Mouse (Mus musculus): Measurements from ENCODE around the gene Abcc3. TPM values are rescaled to one million over a fixed set of nuclear protein-coding genes. Genes with fewer than 3 reads are reported as not detected.

Abcc3 gene
- polyA plus RNA-seq, 1 experiment from 2014 or later, result 10.5 TPM

GRCm38 (mm10) chr11:94336551-94336950 lies 56.2 kb downstream of the Abcc3 start:
- Histone ChIP-seq H3K4me2 (ENCODE audit: low read length) (no peak overlapping the region), H3K36me3 (ENCODE audit: insufficient read depth, low read length) (peaks cover 40% of the 10 kb centered on the region), H3K4me1 (replicated peaks; ENCODE audit: insufficient read depth, low read length) (0 out of 2 replicates have a peak, but pooled peaks cover 4% of the 10 kb centered on the region), H3K9ac (ENCODE audit: low read depth, low read length) (no peak overlapping the region), H3K4me3 (replicated peaks; ENCODE audit: low read depth, low read length) (no peak overlapping the region), H3K27me3 (ENCODE audit: insufficient read depth, low read length) (no peaks in the 10 kb centered on the region), H3K27ac (no peak overlapping the region), H3K9me3 (replicated peaks; ENCODE audit: low read length) (no peaks in the 10 kb centered on the region)
- no peak for TF ChIP-seq CTCF (IDR thresholded peaks at IDR 0.05; ENCODE audit: low read depth)
- ATAC-seq (replicated peaks; ENCODE audit: low FRiP score, low read depth) (no peak), DNase-seq (ENCODE audit: low spot score) (no peak)

GRCm38 (mm10) chr11:94334386-94334968 lies 58.3 kb downstream of the Abcc3 start:
- Histone ChIP-seq H3K27me3 (ENCODE audit: insufficient read depth, low read length) (no peaks in the 10 kb centered on the region), H3K9ac (ENCODE audit: low read depth, low read length) (no peak overlapping the region), H3K4me3 (replicated peaks; ENCODE audit: low read depth, low read length) (no peak overlapping the region), H3K9me3 (replicated peaks; ENCODE audit: low read length) (no peaks in the 10 kb centered on the region), H3K4me2 (ENCODE audit: low read length) (no peak overlapping the region), H3K27ac (no peak overlapping the region), H3K36me3 (ENCODE audit: insufficient read depth, low read length) (peaks cover 35% of the 10 kb centered on the region), H3K4me1 (replicated peaks; ENCODE audit: insufficient read depth, low read length) (no peaks in the 10 kb centered on the region; the same call in 1 of the 2 replicates)
- 84% methylated on average over 8 of the region's 8 CpGs for WGBS
- no peak for ATAC-seq (replicated peaks; ENCODE audit: low FRiP score, low read depth)
- DNase-seq (ENCODE audit: low spot score), result no peak
- no peak for TF ChIP-seq CTCF (IDR thresholded peaks at IDR 0.05; ENCODE audit: low read depth)

DNA sequence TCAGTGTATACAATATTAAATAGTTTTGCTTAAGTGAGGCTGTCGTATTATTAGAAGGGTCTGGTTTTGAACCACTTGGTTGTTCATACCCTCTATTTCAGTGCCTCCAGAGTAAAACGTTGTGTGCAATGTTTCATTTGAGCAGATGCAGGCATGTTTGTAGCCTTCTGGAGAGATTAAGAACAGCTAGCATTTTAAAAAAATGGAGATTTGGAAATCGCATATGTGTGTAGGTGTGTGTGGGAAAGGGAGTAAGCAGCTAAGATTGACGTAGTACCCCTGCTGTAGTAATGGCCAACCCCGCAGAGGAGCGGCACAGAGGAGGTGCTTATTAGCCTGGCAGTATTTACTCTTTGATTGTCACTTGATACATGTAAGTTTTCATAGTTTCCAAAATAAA lies 60.1 kb downstream of the Abcc3 start:
- H3K27me3 ChIP-seq (ENCODE audit: insufficient read depth, low read length), result no peaks in the 10 kb centered on the region
- TF ChIP-seq CTCF (IDR thresholded peaks at IDR 0.05; ENCODE audit: low read depth), result no peak
- no peak for ATAC-seq (replicated peaks; ENCODE audit: low FRiP score, low read depth)
- no peaks in the 10 kb centered on the region; the same call in 1 of the 2 replicates for H3K4me1 ChIP-seq (replicated peaks; ENCODE audit: insufficient read depth, low read length)
- H3K27ac ChIP-seq, result no peak overlapping the region
- H3K9ac ChIP-seq (ENCODE audit: low read depth, low read length), result no peak overlapping the region
- DNase-seq (ENCODE audit: low spot score), result no peak
- no peak overlapping the region for H3K4me3 ChIP-seq (replicated peaks; ENCODE audit: low read depth, low read length)
- WGBS, result 82% methylated on average over 6 of the region's 6 CpGs
- peaks cover 19% of the 10 kb centered on the region for H3K36me3 ChIP-seq (ENCODE audit: insufficient read depth, low read length)
- no peak overlapping the region for H3K4me2 ChIP-seq (ENCODE audit: low read length)
- no peaks in the 10 kb centered on the region for H3K9me3 ChIP-seq (replicated peaks; ENCODE audit: low read length)

DNA sequence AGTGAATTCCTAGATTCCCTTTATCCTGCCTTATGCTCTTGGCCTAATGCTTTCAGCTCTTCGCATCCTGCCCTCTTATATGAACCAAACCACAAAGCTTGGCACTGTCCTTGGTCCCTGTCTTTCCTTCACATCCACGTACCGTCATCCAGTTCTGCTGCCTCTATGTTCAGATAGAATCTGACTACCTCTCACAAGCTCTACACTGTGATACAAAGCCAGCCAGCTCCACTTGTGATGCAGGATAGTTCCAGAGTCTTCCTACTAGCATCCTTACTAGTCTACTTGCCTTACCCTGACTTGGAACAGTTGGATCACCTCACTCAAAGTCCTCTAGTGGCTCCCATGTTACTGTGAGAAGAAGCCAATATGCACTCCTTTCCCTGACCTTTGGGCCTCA lies 62.6 kb downstream of the Abcc3 start:
- no peak for TF ChIP-seq CTCF (IDR thresholded peaks at IDR 0.05; ENCODE audit: low read depth)
- H3K27ac ChIP-seq, result no peak overlapping the region
- H3K4me3 ChIP-seq (replicated peaks; ENCODE audit: low read depth, low read length), result no peak overlapping the region
- H3K4me1 ChIP-seq (replicated peaks; ENCODE audit: insufficient read depth, low read length), result no peaks in the 10 kb centered on the region; the same call in 1 of the 2 replicates
- DNase-seq (ENCODE audit: low spot score), result no peak
- H3K4me2 ChIP-seq (ENCODE audit: low read length), result no peak overlapping the region
- 89% methylated on average over 3 of the region's 3 CpGs for WGBS
- H3K9me3 ChIP-seq (replicated peaks; ENCODE audit: low read length), result no peaks in the 10 kb centered on the region
- H3K27me3 ChIP-seq (ENCODE audit: insufficient read depth, low read length), result no peaks in the 10 kb centered on the region
- ATAC-seq (replicated peaks; ENCODE audit: low FRiP score, low read depth), result no peak
- peaks cover 7% of the 10 kb centered on the region for H3K36me3 ChIP-seq (ENCODE audit: insufficient read depth, low read length)
- H3K9ac ChIP-seq (ENCODE audit: low read depth, low read length), result no peak overlapping the region

DNA sequence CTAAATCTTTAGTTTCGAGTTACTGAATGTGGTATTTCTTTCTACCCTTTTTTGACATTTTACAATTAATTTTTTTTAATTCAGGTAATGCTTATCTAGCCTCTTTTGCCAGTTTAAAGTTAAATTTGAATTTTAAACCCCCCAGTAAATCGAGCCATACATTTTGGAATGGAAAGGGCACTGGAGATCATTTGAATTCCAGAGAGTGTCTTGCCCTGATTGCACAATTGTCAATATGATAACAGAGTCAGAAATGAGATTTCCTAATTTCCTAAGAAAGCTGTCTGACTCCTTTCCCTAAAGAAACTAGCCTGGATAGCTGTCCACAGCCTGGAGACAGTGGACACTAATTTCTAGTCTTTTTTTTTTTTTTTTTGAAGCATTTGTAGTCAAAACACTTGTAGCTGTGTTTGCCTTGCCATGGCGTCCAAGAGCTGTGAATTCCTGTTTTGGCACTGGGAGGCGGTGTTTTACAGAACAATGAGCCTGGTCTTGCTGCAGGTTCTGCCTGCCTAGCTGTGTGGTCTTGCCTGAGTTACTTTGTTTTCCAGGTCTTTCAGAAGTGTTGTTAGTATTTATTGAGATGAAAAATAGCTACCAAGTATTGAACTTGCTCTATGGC lies 63.4 kb downstream of the Abcc3 start:
- Histone ChIP-seq H3K36me3 (ENCODE audit: insufficient read depth, low read length) (peaks cover 2% of the 10 kb centered on the region; the same call in 1 of the 2 replicates), H3K9ac (ENCODE audit: low read depth, low read length) (no peak overlapping the region), H3K4me3 (replicated peaks; ENCODE audit: low read depth, low read length) (no peak overlapping the region), H3K4me2 (ENCODE audit: low read length) (no peak overlapping the region), H3K27me3 (ENCODE audit: insufficient read depth, low read length) (no peaks in the 10 kb centered on the region), H3K4me1 (replicated peaks; ENCODE audit: insufficient read depth, low read length) (no peaks in the 10 kb centered on the region; the same call in 1 of the 2 replicates), H3K9me3 (replicated peaks; ENCODE audit: low read length) (no peaks in the 10 kb centered on the region), H3K27ac (no peak overlapping the region)
- ATAC-seq (replicated peaks; ENCODE audit: low FRiP score, low read depth) (no peak), DNase-seq (ENCODE audit: low spot score) (peak; percentile 82)
- WGBS, result 53% methylated on average over 4 of the region's 4 CpGs
- TF ChIP-seq CTCF (IDR thresholded peaks at IDR 0.05; ENCODE audit: low read depth), result peak; percentile 63

- no peaks in the 10 kb centered on the region for H3K27me3 ChIP-seq (ENCODE audit: insufficient read depth, low read length)
- under 1% methylated on average over 10 of the region's 10 CpGs for WGBS
- no peaks in the 10 kb centered on the region; the same call in 1 of the 2 replicates for H3K4me1 ChIP-seq (replicated peaks; ENCODE audit: insufficient read depth, low read length)
- TF ChIP-seq CTCF (IDR thresholded peaks at IDR 0.05; ENCODE audit: low read depth), result no peak
- ATAC-seq (replicated peaks; ENCODE audit: low FRiP score, low read depth), result no peak
- no peak for DNase-seq (ENCODE audit: low spot score)
- peak overlapping the region; percentile 100 for H3K27ac ChIP-seq
- H3K9me3 ChIP-seq (replicated peaks; ENCODE audit: low read length), result no peaks in the 10 kb centered on the region
- H3K9ac ChIP-seq (ENCODE audit: low read depth, low read length), result peak overlapping the region; percentile 98
- peak overlapping the region; percentile 79 for H3K4me2 ChIP-seq (ENCODE audit: low read length)
- no peaks in the 10 kb centered on the region for H3K36me3 ChIP-seq (ENCODE audit: insufficient read depth, low read length)
- peak overlapping the region; percentile 70 for H3K4me3 ChIP-seq (replicated peaks; ENCODE audit: low read depth, low read length)
Measured at GRCm38 (mm10) chr11:94328644-94329025, 64.2 kb downstream of the Abcc3 start.

Data from kidney, postnatal 0 days (tissue).